Mouse (Mus musculus) liver, adult 10 weeks (tissue): Measurements from ENCODE around the gene Gm11567. TPM values are rescaled to one million over a fixed set of nuclear protein-coding genes. Genes with fewer than 3 reads are reported as not detected.

Experiments used
- polyA plus RNA-seq: library from polyadenylated mRNA; stranded (reverse); fragments of 350-450 nt; fragmentation: Illumina TruSeq; extraction: RNeasy Lipid Tissue Mini Kit (QIAGEN cat#74804); gene quantifications from one replicate; pipeline ENCODE4 v1.2.3, GENCODE M21; 2014; ENCODE audit warnings: low read depth, low replicate concordance

Gene Gm11567
- not detected for polyA plus RNA-seq

DNA sequence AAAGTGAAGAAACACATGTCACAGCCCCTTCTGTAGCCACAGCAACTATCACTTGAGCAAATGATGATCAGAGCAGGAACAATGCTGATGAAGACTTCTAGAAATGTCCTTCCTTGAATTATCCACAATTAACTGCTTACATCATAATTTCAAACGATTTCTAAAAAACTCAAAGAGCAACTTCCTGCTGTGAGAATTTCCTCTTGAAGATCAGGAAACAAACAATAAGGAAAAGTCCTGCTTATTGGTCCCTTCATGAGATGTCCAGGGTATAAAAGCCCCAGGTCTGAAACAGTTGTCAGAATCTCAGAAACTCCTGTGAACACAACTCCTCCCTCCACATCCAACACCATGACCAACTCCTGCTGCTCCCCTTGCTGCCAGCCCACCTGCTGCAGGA lies at the start of gene Gm11567:
Gm11567 (plus strand) TSS at position 301 of the 400 bp plus-strand sequence.

GRCm38 (mm10) chr11:99837966-99838365 lies 41.0 kb upstream of the Gm11567 start, which contains the start of gene 2300003K06Rik:
Gene 2300003K06Rik (minus strand): TSS chr11:99838066.

DNA sequence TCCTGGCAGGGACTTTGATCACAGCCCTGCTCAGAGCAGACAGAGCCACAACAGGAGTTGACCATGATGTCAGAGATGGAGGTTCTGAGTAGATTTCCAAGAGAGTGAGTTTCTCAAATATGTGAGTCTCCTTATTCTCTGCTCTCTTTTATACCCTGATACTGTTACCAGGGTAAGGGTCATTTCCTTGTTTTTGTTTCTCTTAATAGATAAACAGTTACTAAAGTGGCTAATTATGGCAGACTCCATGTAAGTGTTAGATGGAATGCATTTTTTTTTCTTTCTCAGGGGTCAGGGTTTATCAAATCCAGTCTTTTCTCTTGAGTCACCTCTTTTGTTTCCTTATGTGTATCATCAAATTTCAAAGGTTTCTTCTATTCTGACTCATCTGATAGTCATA lies 27.5 kb upstream of the Gm11567 start, which contains the start of gene Krtap4-16:
Krtap4-16 (minus strand) TSS at position 101 of the 400 bp plus-strand sequence.

GRCm38 (mm10) chr11:99857617-99858016 lies 21.4 kb upstream of the Gm11567 start, which contains the start of gene Gm11568:
Gene Gm11568 (plus strand): TSS chr11:99857917.

DNA sequence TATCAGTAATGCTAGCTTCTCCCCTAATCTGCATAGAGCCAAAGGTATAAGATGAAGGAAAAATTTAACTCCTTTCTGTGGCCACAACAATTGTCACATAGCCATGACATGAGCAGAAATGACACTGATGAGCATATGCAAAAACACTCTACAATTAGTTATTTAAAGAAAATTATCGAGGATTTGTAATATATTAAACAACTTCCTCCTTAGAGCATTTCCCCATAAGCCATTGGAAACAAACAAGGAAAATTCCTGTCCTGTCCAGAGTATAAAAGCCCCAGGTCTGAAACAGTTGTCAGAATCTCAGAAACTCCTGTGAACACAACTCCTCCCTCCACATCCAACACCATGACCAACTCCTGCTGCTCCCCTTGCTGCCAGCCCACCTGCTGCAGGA lies 14.8 kb upstream of the Gm11567 start, which contains the start of gene Gm11559:
Gm11559 (plus strand) TSS at position 301 of the 400 bp plus-strand sequence.

DNA sequence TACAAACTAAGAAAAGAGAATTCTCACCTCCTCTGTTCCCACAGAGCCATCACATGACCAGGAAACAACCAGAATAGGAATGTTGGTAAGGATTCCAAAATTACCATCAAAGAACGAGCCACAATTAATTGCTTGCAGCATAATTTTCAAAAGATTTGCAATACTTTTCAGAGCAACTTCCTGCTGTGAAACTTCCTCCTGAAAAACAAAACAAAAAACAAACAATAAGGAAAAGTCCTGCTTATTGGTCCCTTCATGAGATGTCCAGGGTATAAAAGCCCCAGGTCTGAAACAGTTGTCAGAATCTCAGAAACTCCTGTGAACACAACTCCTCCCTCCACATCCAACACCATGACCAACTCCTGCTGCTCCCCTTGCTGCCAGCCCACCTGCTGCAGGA lies 5.9 kb upstream of the Gm11567 start, which contains the start of gene Krtap9-1:
Krtap9-1 (plus strand) TSS at position 301 of the 400 bp plus-strand sequence.

GRCm38 (mm10) chr11:99907620-99908019 lies 28.6 kb downstream of the Gm11567 start, which contains the start of gene Krtap31-1:
Gene Krtap31-1 (plus strand): TSS chr11:99907920.

DNA sequence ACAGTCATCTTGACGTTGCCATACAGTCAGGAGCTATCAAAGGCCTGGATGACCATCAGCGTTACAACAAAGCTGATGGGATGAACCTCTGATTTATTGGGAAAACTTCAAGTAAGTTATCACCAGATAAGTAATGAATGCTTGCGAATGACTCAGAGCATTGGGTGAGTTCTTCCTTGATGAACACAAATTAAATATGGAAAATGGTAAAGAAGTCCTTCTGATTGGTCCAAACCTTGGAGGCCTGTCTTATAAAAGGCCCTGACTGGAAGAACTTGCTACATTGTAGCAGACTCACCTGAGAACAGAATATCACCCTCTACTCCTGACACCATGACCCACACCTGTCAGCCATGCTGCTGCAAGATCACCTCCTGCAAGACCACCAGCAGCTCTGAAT lies 35.5 kb downstream of the Gm11567 start, which contains the start of gene Gm11565:
Gm11565 (plus strand) TSS at position 301 of the 400 bp plus-strand sequence.

Other genes with a start within 250 kb of the Gm11567 start
- not detected for gene Krtap4-2, start 244.1 kb upstream of the Gm11567 start, polyA plus RNA-seq
- gene Krtap4-7, start 235.1 kb upstream of the Gm11567 start, polyA plus RNA-seq = not detected
- not detected for gene Gm11555, start 229.0 kb upstream of the Gm11567 start, polyA plus RNA-seq
- not detected for gene Gm11563, start 220.2 kb upstream of the Gm11567 start, polyA plus RNA-seq
- gene Krtap4-6, start 213.2 kb upstream of the Gm11567 start, polyA plus RNA-seq = not detected
- not detected for gene Gm14190, start 188.4 kb upstream of the Gm11567 start, polyA plus RNA-seq
- not detected for gene Gm14180, start 144.9 kb upstream of the Gm11567 start, polyA plus RNA-seq
- not detected for gene Gm11595, start 106.3 kb upstream of the Gm11567 start, polyA plus RNA-seq
- gene Krtap4-8, start 98.5 kb upstream of the Gm11567 start, polyA plus RNA-seq = not detected
- gene Krtap4-9, start 94.0 kb upstream of the Gm11567 start, polyA plus RNA-seq = not detected
- gene Gm11596, start 85.7 kb upstream of the Gm11567 start, polyA plus RNA-seq = not detected
- not detected for gene Gm11569, start 80.3 kb upstream of the Gm11567 start, polyA plus RNA-seq
- not detected for gene Gm11554, start 74.7 kb upstream of the Gm11567 start, polyA plus RNA-seq
- not detected for gene Krtap4-13, start 69.3 kb upstream of the Gm11567 start, polyA plus RNA-seq
- gene Gm11564, start 63.5 kb upstream of the Gm11567 start, polyA plus RNA-seq = not detected
- gene 2300003K06Rik, start 41.1 kb upstream of the Gm11567 start, polyA plus RNA-seq = not detected
- not detected for gene Krtap4-16, start 27.6 kb upstream of the Gm11567 start, polyA plus RNA-seq
- not detected for gene Gm11568, start 21.3 kb upstream of the Gm11567 start, polyA plus RNA-seq
- not detected for gene Gm11559, start 14.7 kb upstream of the Gm11567 start, polyA plus RNA-seq
- not detected for gene Krtap9-1, start 5.8 kb upstream of the Gm11567 start, polyA plus RNA-seq
- gene Krtap31-1, start 28.7 kb downstream of the Gm11567 start, polyA plus RNA-seq = not detected
- gene Gm11565, start 35.6 kb downstream of the Gm11567 start, polyA plus RNA-seq = not detected
- not detected for gene Krtap31-2, start 57.1 kb downstream of the Gm11567 start, polyA plus RNA-seq
- gene Krtap9-5, start 69.3 kb downstream of the Gm11567 start, polyA plus RNA-seq = not detected
- not detected for gene Krtap29-1, start 99.9 kb downstream of the Gm11567 start, polyA plus RNA-seq
- not detected for gene Krtap16-1, start 107.4 kb downstream of the Gm11567 start, polyA plus RNA-seq
- gene Krtap17-1, start 114.8 kb downstream of the Gm11567 start, polyA plus RNA-seq = not detected
- gene Krt33a, start 137.0 kb downstream of the Gm11567 start, polyA plus RNA-seq = not detected
- gene Krt33b, start 150.7 kb downstream of the Gm11567 start, polyA plus RNA-seq = not detected
- gene Krt34, start 162.4 kb downstream of the Gm11567 start, polyA plus RNA-seq = not detected
- not detected for gene Krt31, start 171.4 kb downstream of the Gm11567 start, polyA plus RNA-seq
- gene Krt32, start 209.0 kb downstream of the Gm11567 start, polyA plus RNA-seq = not detected
- gene Krt35, start 217.1 kb downstream of the Gm11567 start, polyA plus RNA-seq = not detected
- gene Krt36, start 226.4 kb downstream of the Gm11567 start, polyA plus RNA-seq = not detected
- gene Krt13, start 242.4 kb downstream of the Gm11567 start, polyA plus RNA-seq = not detected